Comparison of ENCODE assay signal across 16 mouse cellular contexts in genomic region chr6:126806783-126807182, GRCm38 (mm10). TPM values are rescaled to one million over a fixed set of nuclear protein-coding genes. Genes with fewer than 3 reads are reported as not detected.
DNase-seq lines count a peak whose midpoint lies in the region; ATAC-seq and TF ChIP-seq lines count a peak whose summit lies in the region.
"Had no signal": no experiment of that assay in that cellular context is flagged by ENCODE, and none has a peak within 500 bp of the region (broad histone marks: within the 10 kb centered on the region; RNA-seq: fewer than 3 reads in every experiment).

No protein-coding gene starts in this region.

- TF ChIP-seq POLR2A in liver, adult 2 months (IDR thresholded peaks at IDR 0.05; ENCODE audit: extremely low read depth, insufficient read depth, low read length), result no peak
- no peak for TF ChIP-seq POLR2A in ES-Bruce4 (IDR thresholded peaks at IDR 0.05; ENCODE audit: insufficient read depth, low read length)

- no peaks in the 10 kb centered on the region for H3K27me3 ChIP-seq in liver, adult 2 months (ENCODE audit: control insufficient read depth, insufficient read depth, low read length)
- H3K27me3 ChIP-seq in liver, embryonic 11.5 days (replicated peaks; ENCODE audit: control insufficient read depth, insufficient read depth, low read length), result no peaks in the 10 kb centered on the region
- no peaks in the 10 kb centered on the region for H3K27me3 ChIP-seq in ES-Bruce4 (ENCODE audit: control insufficient read depth, insufficient read depth, low read length, poor library complexity, severe bottlenecking)
- H3K27me3 ChIP-seq: forebrain, embryonic 12.5 days; limb, embryonic 12.5 days had no signal

- H3K9me3 ChIP-seq in liver, embryonic 11.5 days (ENCODE audit: control insufficient read depth, low read length), result no peaks in the 10 kb centered on the region
- H3K9me3 ChIP-seq in ES-Bruce4 (replicated peaks; ENCODE audit: control insufficient read depth, insufficient read depth, low read length, poor library complexity, severe bottlenecking), result no peaks in the 10 kb centered on the region
- H3K9me3 ChIP-seq: forebrain, embryonic 12.5 days; limb, embryonic 12.5 days; midbrain, embryonic 10.5 days had no signal

- 87% methylated on average over 3 of the region's 3 CpGs for WGBS in liver, adult 2 months
- 73% methylated on average over 3 of the region's 3 CpGs for WGBS in liver, embryonic 11.5 days

- no peaks in the 10 kb centered on the region for H3K4me1 ChIP-seq in liver, adult 2 months (ENCODE audit: control insufficient read depth, insufficient read depth, low read length)
- H3K4me1 ChIP-seq in liver, embryonic 11.5 days (replicated peaks; ENCODE audit: control insufficient read depth, insufficient read depth, low read length), result no peaks in the 10 kb centered on the region
- H3K4me1 ChIP-seq in ES-Bruce4 (ENCODE audit: control insufficient read depth, insufficient read depth, low read length), result no peaks in the 10 kb centered on the region
- H3K4me1 ChIP-seq: limb, embryonic 12.5 days had no signal

- no peak overlapping the region for H3K27ac ChIP-seq in liver, adult 2 months (replicated peaks; ENCODE audit: insufficient read depth, low read depth, low read length)
- no peak overlapping the region for H3K27ac ChIP-seq in liver, embryonic 11.5 days (ENCODE audit: low read depth, low read length)
- H3K27ac ChIP-seq in ES-Bruce4 (ENCODE audit: insufficient read depth, low read length), result no peak overlapping the region
- H3K27ac ChIP-seq: forebrain, embryonic 12.5 days; limb, embryonic 12.5 days; midbrain, embryonic 10.5 days had no signal

- DNase-seq in CD4-positive, CD25-positive, alpha-beta regulatory T cell, adult 2 months (ENCODE audit: low read depth, low spot score), result peak; percentile 46
- DNase-seq in liver, adult 2 months (ENCODE audit: extremely low read depth, low read depth, low spot score), result no peak
- DNase-seq in liver, embryonic 11.5 days (ENCODE audit: low spot score), result no peak
- DNase-seq in right cerebral cortex, postnatal 36 days (ENCODE audit: low spot score in 2 of 2), result no peak
- DNase-seq in layer of hippocampus, postnatal 10 days (ENCODE audit: low spot score in 2 of 2), result no peak
- DNase-seq: adrenal gland, adult 2 months; heart, postnatal 4 days had no signal

- H3K36me3 ChIP-seq in liver, adult 2 months (ENCODE audit: control insufficient read depth, insufficient read depth, low read length), result no peaks in the 10 kb centered on the region
- H3K36me3 ChIP-seq in liver, embryonic 11.5 days (ENCODE audit: control insufficient read depth, insufficient read depth, low read length), result no peaks in the 10 kb centered on the region
- no peaks in the 10 kb centered on the region for H3K36me3 ChIP-seq in ES-Bruce4 (ENCODE audit: control insufficient read depth, insufficient read depth, low read length, poor library complexity, severe bottlenecking)
- H3K36me3 ChIP-seq: forebrain, embryonic 12.5 days; limb, embryonic 12.5 days; midbrain, embryonic 10.5 days had no signal

- H3K4me3 ChIP-seq in liver, adult 2 months (ENCODE audit: insufficient read depth, low read depth, low read length), result no peak overlapping the region
- no peak overlapping the region for H3K4me3 ChIP-seq in liver, embryonic 11.5 days (ENCODE audit: low read depth, low read length)
- H3K4me3 ChIP-seq in ES-Bruce4 (ENCODE audit: low read depth, low read length), result no peak overlapping the region
- H3K4me3 ChIP-seq: forebrain, embryonic 12.5 days; limb, embryonic 12.5 days; midbrain, embryonic 10.5 days had no signal

- TF ChIP-seq CTCF in liver, adult 2 months (IDR thresholded peaks at IDR 0.05; ENCODE audit: low read depth, low read length), result peak; percentile 39
- peak; percentile 41 for TF ChIP-seq CTCF in ES-Bruce4 (IDR thresholded peaks at IDR 0.05; ENCODE audit: low read depth, low read length)

- ATAC-seq in CD4-positive, CD25-positive, alpha-beta regulatory T cell, adult 4 months, result no peak
- ATAC-seq in liver, embryonic 11.5 days (replicated peaks; ENCODE audit: low FRiP score), result no peak
- ATAC-seq in granulocyte monocyte progenitor cell, adult 5-6 weeks (replicated peaks; ENCODE audit: poor library complexity, severe bottlenecking), result 0 out of 2 replicates have a peak, but pooled peaks have one; percentile 44

- H3K79me2 ChIP-seq in liver, adult 2 months (ENCODE audit: control insufficient read depth, insufficient read depth, low read length), result no peaks in the 10 kb centered on the region

- TF ChIP-seq EP300 in ES-Bruce4 (IDR thresholded peaks at IDR 0.05; ENCODE audit: insufficient read depth, low read depth, low read length), result no peak

- no peak overlapping the region for H3K4me2 ChIP-seq in liver, embryonic 11.5 days
- H3K4me2 ChIP-seq: forebrain, embryonic 12.5 days; limb, embryonic 12.5 days had no signal

- no peak overlapping the region for H3K9ac ChIP-seq in liver, adult 2 months (ENCODE audit: low read depth, low read length)
- H3K9ac ChIP-seq in liver, embryonic 11.5 days (ENCODE audit: low read depth, low read length), result no peak overlapping the region
- H3K9ac ChIP-seq in ES-Bruce4 (ENCODE audit: low read depth, poor library complexity, severe bottlenecking), result no peak overlapping the region
- H3K9ac ChIP-seq: forebrain, embryonic 12.5 days; limb, embryonic 12.5 days had no signal

RNA-seq across cellular contexts. Expression of gene Ndufa9, which starts 42.2 kb away (rescaled TPM):
- 100 to 1,000 TPM; 170 to 192 TPM for polyA plus RNA-seq in CD4-positive, CD25-positive, alpha-beta regulatory T cell, adult 4 months (2017; shearing (Covaris generic))
- 143 and 144 TPM in 2 replicates for total RNA-seq in liver, adult 2 months (2014; rRNA removed)
- 125 and 132 TPM in 2 replicates for polyA plus RNA-seq in liver, adult 2 months (2012; rRNA removed)
- polyA plus RNA-seq in liver, embryonic 11.5 days (2014; fragmentation: Nextera tagmentation; extraction: Ambion mirVana), result 228 and 234 TPM in 2 replicates
- 60.9 and 65.5 TPM in 2 replicates for polyA plus RNA-seq in ES-Bruce4 (2011; ENCODE audit: insufficient read depth, insufficient read length, low read depth, missing spikeins)
- total RNA-seq in granulocyte monocyte progenitor cell, adult 5-6 weeks (2014; fragmentation: Nextera tagmentation), result 76.0 and 87.8 TPM in 2 replicates
- total RNA-seq in granulocyte monocyte progenitor cell, adult 5-6 weeks (2017), result 153 and 186 TPM in 2 replicates
- total RNA-seq in layer of hippocampus, postnatal 10 days (2021), result 100 to 1,000 TPM; 141 to 150 TPM

RNA-seq across cellular contexts. Expression of gene Akap3, which starts 46.1 kb away (rescaled TPM):
- polyA plus RNA-seq in CD4-positive, CD25-positive, alpha-beta regulatory T cell, adult 4 months (2017; shearing (Covaris generic)), result not detected
- total RNA-seq in liver, adult 2 months (2014; rRNA removed), result 0.09 TPM in 1 of 2 replicates, not detected in the other
- polyA plus RNA-seq in liver, adult 2 months (2012; rRNA removed), result 0.02 TPM in 1 of 2 replicates, not detected in the other
- polyA plus RNA-seq in liver, embryonic 11.5 days (2014; fragmentation: Nextera tagmentation; extraction: Ambion mirVana), result not detected in 2 replicates
- not detected in 2 replicates for polyA plus RNA-seq in ES-Bruce4 (2011; ENCODE audit: insufficient read depth, insufficient read length, low read depth, missing spikeins)
- total RNA-seq in granulocyte monocyte progenitor cell, adult 5-6 weeks (2014; fragmentation: Nextera tagmentation), result not detected in 2 replicates
- not detected in 2 replicates for total RNA-seq in granulocyte monocyte progenitor cell, adult 5-6 weeks (2017)
- total RNA-seq in layer of hippocampus, postnatal 10 days (2021), result under 1 TPM in 1 of 2 experiments, not detected in 1; 0.18 TPM
- total RNA-seq: adrenal gland, adult 2 months; common myeloid progenitor, adult 5-6 weeks; heart, postnatal 4 days; neutrophil, adult 5-6 weeks had no signal
- polyA plus RNA-seq: kidney, embryonic 16.5 days; limb, embryonic 12.5 days had no signal
